Mouse (Mus musculus) heart, postnatal 0 days (tissue): ENCODE results near the gene Pnliprp2.

Experiments used
- CTCF ChIP-seq: IDR thresholded peaks from 2 replicates; pipeline ENCODE4 v1.5.1; 2016; ENCODE audit warnings: antibody characterized with exemption, control low read depth, low read depth
- EP300 ChIP-seq: IDR thresholded peaks from 2 replicates; pipeline ENCODE4 v1.6.1; 2016; ENCODE audit warnings: antibody characterized with exemption, low read depth

DNA sequence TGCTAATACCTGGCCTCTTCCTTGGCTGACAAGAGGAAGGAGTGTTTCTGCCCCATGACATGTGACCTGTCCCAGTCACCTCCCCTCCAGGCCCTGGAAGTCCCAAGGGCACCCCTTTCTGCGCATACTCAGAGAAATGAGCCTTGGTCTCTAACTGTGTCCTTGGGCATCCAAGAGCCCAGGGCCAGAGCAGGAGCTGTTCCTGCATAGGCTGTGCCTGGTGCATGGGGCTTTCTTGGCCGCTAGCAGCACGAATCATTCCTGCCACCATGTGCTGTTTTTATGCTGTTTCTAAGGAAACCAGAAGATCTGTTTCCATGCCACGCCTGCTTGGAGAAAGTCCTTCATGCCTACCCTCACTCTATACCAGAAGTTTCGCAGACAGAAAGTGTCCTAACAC lies 51.0 kb downstream of the Pnliprp2 start:
- TF ChIP-seq CTCF (no peak), EP300 (no peak)
